Mouse (Mus musculus) liver, postnatal 0 days (tissue): ENCODE data around the gene Anapc7. TPM values are rescaled to one million over a fixed set of nuclear protein-coding genes. Genes with fewer than 3 reads are reported as not detected.
A peak's percentile ranks its signal among the peaks of the same experiment; 100 is the strongest.

Experiments used
- ATAC-seq: fragments of 200-750 bp; cut with Nextera tagmentation; 2 replicates; pipeline ENCODE4 v1.8.0; 2017; ENCODE audit warnings: mild to moderate bottlenecking, moderate library complexity
- DNase-seq: peaks from one replicate; pipeline ENCODE4 v3.0.0-alpha.2; 2016
- H3K27ac ChIP-seq: fragments of 300-500 bp; sonication (generic); 2 replicates; pipeline ENCODE4 v1.5.1; 2014; ENCODE audit warnings: antibody characterized with exemption, moderate library complexity, mild to moderate bottlenecking, low read depth
- H3K27me3 ChIP-seq: fragments of 300-500 bp; sonication (generic); 2 replicates; pipeline ENCODE4 v1.6.1; 2014; ENCODE audit warnings: low read length, control low read depth, mixed read lengths; ENCODE audit not compliant: insufficient read depth
- H3K36me3 ChIP-seq: fragments of 300-500 bp; sonication (generic); replicated peaks from 2 replicates; pipeline ENCODE4 v1.6.1; 2014; ENCODE audit warnings: mild to moderate bottlenecking, control low read depth, low read length, moderate library complexity, mixed read lengths; ENCODE audit not compliant: insufficient read depth
- H3K4me1 ChIP-seq: fragments of 300-500 bp; sonication (generic); 2 replicates; pipeline ENCODE4 v1.6.1; 2014; ENCODE audit warnings: antibody characterized with exemption, mild to moderate bottlenecking, control low read depth; ENCODE audit not compliant: insufficient read depth
- H3K4me2 ChIP-seq: fragments of 300-500 bp; sonication (generic); 2 replicates; pipeline ENCODE4 v1.6.1; 2014; ENCODE audit warnings: low read depth, mild to moderate bottlenecking, low read length, moderate library complexity, mixed read lengths
- H3K4me3 ChIP-seq: fragments of 300-500 bp; sonication (generic); 2 replicates; pipeline ENCODE4 v1.5.1; 2014; ENCODE audit warnings: low read depth, low read length
- H3K9ac ChIP-seq: fragments of 300-500 bp; sonication (generic); replicated peaks from 2 replicates; pipeline ENCODE4 v1.6.1; 2014; ENCODE audit warnings: mild to moderate bottlenecking, moderate library complexity
- H3K9me3 ChIP-seq: fragments of 300-500 bp; sonication (generic); 2 replicates; pipeline ENCODE4 v1.6.1; 2016; ENCODE audit warnings: mild to moderate bottlenecking, control low read depth, low read length, mixed read lengths
- CTCF ChIP-seq: sonication (generic); IDR thresholded peaks from 2 replicates; pipeline ENCODE4 v1.5.1; 2016; ENCODE audit warnings: antibody characterized with exemption, low read depth
- EP300 ChIP-seq: IDR thresholded peaks from 2 replicates; pipeline ENCODE4 v1.6.1; 2016; ENCODE audit warnings: antibody characterized with exemption, low read depth, mild to moderate bottlenecking
- WGBS: fragments of 180-500 bp; shearing (Covaris S2); extraction: QIAGEN DNeasy Blood & Tissue Kit; methylation state at CpG from one replicate; pipeline ENCODE4 v1.1.7; 2014; ENCODE audit not compliant: insufficient replicate concordance; 5-methylcytosine and 5-hydroxymethylcytosine counted together
- polyA plus RNA-seq: library from polyadenylated mRNA; unstranded; fragments of >200 nt; fragmentation: Nextera tagmentation; extraction: Ambion mirVana; gene quantifications from 2 replicates; pipeline ENCODE4 v1.2.1, GENCODE M21; 2015

Anapc7 gene
- polyA plus RNA-seq, 1 experiment from 2014 or later = 11.8 TPM

GRCm38 (mm10) chr5:122379374-122380155, 41.9 kb upstream of the Anapc7 start:
- DNase-seq (peak; percentile 80), ATAC-seq (peak; percentile 72)
- no peak for TF ChIP-seq EP300
- peak; percentile 96 for TF ChIP-seq CTCF
- Histone ChIP-seq H3K4me1 (no peaks in the 10 kb centered on the region), H3K4me3 (no peak overlapping the region), H3K27ac (no peak overlapping the region), H3K9ac (no peak overlapping the region), H3K4me2 (no peak overlapping the region), H3K27me3 (no peaks in the 10 kb centered on the region), H3K9me3 (no peaks in the 10 kb centered on the region), H3K36me3 (peaks cover 36% of the 10 kb centered on the region)
- 50% methylated on average over 11 of the region's 11 CpGs for WGBS

- Histone ChIP-seq H3K4me3 (no peak overlapping the region), H3K9ac (no peak overlapping the region), H3K4me2 (no peak overlapping the region), H3K4me1 (peaks cover 11% of the 10 kb centered on the region), H3K36me3 (peaks cover 5% of the 10 kb centered on the region), H3K9me3 (no peaks in the 10 kb centered on the region), H3K27ac (no peak overlapping the region), H3K27me3 (no peaks in the 10 kb centered on the region)
- TF ChIP-seq EP300 = no peak
- no peak for TF ChIP-seq CTCF
- DNase-seq (no peak), ATAC-seq (no peak)
- 85% methylated on average over 5 of the region's 5 CpGs for WGBS
Observed at GRCm38 (mm10) chr5:122390006-122390405, 31.5 kb upstream of the Anapc7 start.

- Histone ChIP-seq H3K9ac (no peak overlapping the region), H3K36me3 (peaks cover 5% of the 10 kb centered on the region), H3K4me1 (peaks cover 11% of the 10 kb centered on the region), H3K27me3 (no peaks in the 10 kb centered on the region), H3K4me3 (no peak overlapping the region), H3K27ac (no peak overlapping the region), H3K4me2 (no peak overlapping the region), H3K9me3 (no peaks in the 10 kb centered on the region)
- ATAC-seq (no peak), DNase-seq (no peak)
- TF ChIP-seq EP300 = no peak
- TF ChIP-seq CTCF = no peak
Observed at GRCm38 (mm10) chr5:122390671-122391070, 30.8 kb upstream of the Anapc7 start.

GRCm38 (mm10) chr5:122391178-122391785, 30.2 kb upstream of the Anapc7 start:
- no peak overlapping the region; the same call in 1 of the 2 replicates for H3K27ac ChIP-seq
- no peak for DNase-seq
- H3K4me3 ChIP-seq = peak overlapping the region; percentile 99
- H3K9ac ChIP-seq = no peak overlapping the region; the same call in 1 of the 2 replicates
- H3K4me1 ChIP-seq = peaks cover 11% of the 10 kb centered on the region
- H3K36me3 ChIP-seq = peaks cover 5% of the 10 kb centered on the region
- H3K4me2 ChIP-seq = peak overlapping the region; percentile 90
- no peak for ATAC-seq
- TF ChIP-seq CTCF (no peak), EP300 (no peak)
- no peaks in the 10 kb centered on the region for H3K9me3 ChIP-seq
- no peaks in the 10 kb centered on the region for H3K27me3 ChIP-seq
- 49% methylated on average over 16 of the region's 16 CpGs for WGBS

GRCm38 (mm10) chr5:122391786-122392180, 29.7 kb upstream of the Anapc7 start, which contains the start of gene Arpc3:
TSS of gene Arpc3 (plus strand) at chr5:122391878.
- Histone ChIP-seq H3K27me3 (no peaks in the 10 kb centered on the region), H3K4me3 (peak within 1 kb of the TSS; percentile 99), H3K27ac (peak within 1 kb of the TSS; percentile 95), H3K9me3 (no peaks in the 10 kb centered on the region), H3K4me1 (peaks cover 11% of the 10 kb centered on the region), H3K36me3 (peaks cover 5% of the 10 kb centered on the region), H3K4me2 (peak within 1 kb of the TSS; percentile 90), H3K9ac (peak within 1 kb of the TSS; percentile 97)
- TF ChIP-seq EP300 (no peak), CTCF (peak; percentile 98)
- DNase-seq (peak; percentile 95), ATAC-seq (peak; percentile 89)
- under 1% methylated on average over 39 of the region's 39 CpGs for WGBS

- WGBS = 7% methylated on average over 19 of the region's 19 CpGs
- peak; percentile 42 for DNase-seq
Observed at GRCm38 (mm10) chr5:122392227-122393004, 29.1 kb upstream of the Anapc7 start.

More at GRCm38 (mm10) chr5:122392227-122393004, 29.1 kb upstream of the Anapc7 start:
- Histone ChIP-seq H3K9me3 (no peaks in the 10 kb centered on the region), H3K4me1 (peaks cover 11% of the 10 kb centered on the region), H3K9ac (peak overlapping the region; percentile 97), H3K27ac (peak overlapping the region; percentile 95), H3K4me3 (peak overlapping the region; percentile 99), H3K4me2 (peak overlapping the region; percentile 90), H3K27me3 (no peaks in the 10 kb centered on the region), H3K36me3 (peaks cover 11% of the 10 kb centered on the region)
- TF ChIP-seq CTCF (no peak), EP300 (no peak)
- ATAC-seq = peak; percentile 34
